Mouse (Mus musculus) megakaryocyte, adult 5-6 weeks (primary cell): ENCODE data around the gene Cd276. TPM values are rescaled to one million over a fixed set of nuclear protein-coding genes. Genes with fewer than 3 reads are reported as not detected.

Experiments
- ATAC-seq: 2 replicates; pipeline ENCODE4 v1.8.0; 2016; ENCODE audit warnings: mild to moderate bottlenecking, inconsistent platforms; ENCODE audit not compliant: poor library complexity, severe bottlenecking
- total RNA-seq, 2 experiments: library from RNA; stranded (forward) in 1 of 2; stranded (reverse) in 1 of 2; fragments of 153-499, 151-499 nt in 1 of 2; fragments of 221-1000, 200-1000 nt in 1 of 2; gene quantifications; 2 replicates each; pipeline versions ENCODE4 v1.2.3 to v1.2.4; 2015 to 2017

The Cd276 gene
- total RNA-seq, 2 experiments from 2014 or later = 0.40 TPM

GRCm38 (mm10) chr9:58517866-58518750 lies 37.1 kb downstream of the Cd276 start:
- peak; percentile 52; the same call in 1 of the 2 replicates for ATAC-seq

- ATAC-seq = no peak
These were observed 38.8 kb downstream of the Cd276 start for GRCm38 (mm10) chr9:58516480-58516879.

GRCm38 (mm10) chr9:58513749-58514148 lies 41.5 kb downstream of the Cd276 start:
- ATAC-seq = no peak

- ATAC-seq = peak; percentile 84
These were observed 44.8 kb downstream of the Cd276 start for GRCm38 (mm10) chr9:58510452-58510851.

DNA sequence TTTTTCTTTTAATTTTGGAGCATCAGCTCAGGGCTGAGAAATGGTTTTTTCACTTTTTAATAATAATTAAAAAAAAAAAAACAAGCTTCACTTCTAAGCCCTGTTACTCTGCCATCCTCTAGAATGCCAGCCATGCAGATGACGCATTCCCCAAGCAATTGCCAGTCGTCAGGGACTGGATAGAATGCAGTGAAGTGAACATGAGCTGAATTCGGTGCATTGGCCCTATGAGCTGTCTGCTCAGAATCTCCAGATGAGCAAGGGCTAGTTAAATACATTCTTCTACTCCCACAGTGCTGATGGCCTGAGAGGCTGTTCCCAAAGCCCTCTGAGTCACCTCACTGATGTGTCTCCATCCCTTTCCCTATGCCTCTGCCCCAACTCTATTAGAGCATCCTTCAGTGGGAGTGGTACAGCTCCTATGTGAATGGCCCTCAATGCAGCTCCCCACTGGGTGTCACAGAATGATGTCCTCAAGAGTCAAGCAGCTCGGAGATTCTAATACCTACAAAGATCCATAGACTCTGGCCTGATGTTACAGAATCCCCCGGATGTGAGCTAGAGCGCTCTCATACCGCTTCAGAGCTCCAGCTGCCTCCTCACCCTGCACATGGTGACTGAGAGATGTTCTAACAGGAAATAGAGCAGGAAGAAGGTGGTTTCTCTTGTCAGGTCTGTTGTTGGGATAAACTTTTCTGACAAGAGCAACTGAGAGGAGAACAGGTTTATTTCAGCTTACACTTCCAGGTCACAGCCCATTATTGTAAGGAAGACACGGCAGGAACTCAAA lies 47.8 kb downstream of the Cd276 start:
- ATAC-seq = no peak

DNA sequence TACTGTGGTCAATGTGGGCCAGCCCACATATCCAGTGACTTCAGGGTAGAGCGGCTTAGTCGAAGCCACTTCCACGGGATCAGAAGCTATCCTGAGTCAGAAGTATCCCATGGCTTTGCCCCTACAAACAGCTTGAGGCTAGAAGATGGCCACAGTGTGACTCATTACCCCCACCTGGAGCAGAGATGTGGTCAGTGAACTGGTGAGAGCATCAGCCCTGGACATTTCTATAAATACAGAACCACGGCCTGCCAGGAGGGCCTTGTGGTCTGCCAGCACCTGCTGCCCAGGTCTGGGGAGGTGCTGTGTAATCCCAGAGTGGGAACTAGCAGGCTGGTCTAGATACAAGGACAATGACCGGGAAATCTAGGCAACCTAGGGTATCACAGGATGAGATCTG lies 54.3 kb downstream of the Cd276 start:
- no peak for ATAC-seq

- no peak for ATAC-seq
These were observed 57.3 kb downstream of the Cd276 start for GRCm38 (mm10) chr9:58497942-58498341.

- no peak for ATAC-seq
These were observed 58.6 kb downstream of the Cd276 start for GRCm38 (mm10) chr9:58496470-58497182.

DNA sequence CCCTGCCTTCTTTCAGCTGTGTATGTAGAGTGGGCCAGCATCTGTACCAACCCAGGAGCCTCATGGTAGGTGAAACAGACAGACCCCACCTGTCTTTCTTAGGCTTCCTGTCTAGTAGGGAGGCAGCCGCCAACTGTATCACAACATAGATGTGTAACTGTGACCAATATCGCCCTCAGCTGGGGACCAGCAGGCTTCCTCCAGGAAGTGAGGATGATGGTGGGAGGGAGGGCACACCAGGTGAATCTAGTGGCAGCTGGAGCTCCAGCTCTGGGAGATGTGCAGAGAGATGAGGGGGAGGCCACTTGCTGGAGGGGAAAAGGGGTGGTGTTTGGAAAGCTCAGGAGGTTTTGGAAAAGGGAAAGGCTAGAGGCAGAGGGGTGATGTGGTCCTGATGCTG lies 60.2 kb downstream of the Cd276 start:
- ATAC-seq = no peak

GRCm38 (mm10) chr9:58490391-58490790 lies 64.8 kb downstream of the Cd276 start:
- ATAC-seq = no peak

GRCm38 (mm10) chr9:58489865-58490165 lies 65.4 kb downstream of the Cd276 start:
- no peak for ATAC-seq

GRCm38 (mm10) chr9:58489133-58489864 lies 65.9 kb downstream of the Cd276 start:
- ATAC-seq = no peak

DNA sequence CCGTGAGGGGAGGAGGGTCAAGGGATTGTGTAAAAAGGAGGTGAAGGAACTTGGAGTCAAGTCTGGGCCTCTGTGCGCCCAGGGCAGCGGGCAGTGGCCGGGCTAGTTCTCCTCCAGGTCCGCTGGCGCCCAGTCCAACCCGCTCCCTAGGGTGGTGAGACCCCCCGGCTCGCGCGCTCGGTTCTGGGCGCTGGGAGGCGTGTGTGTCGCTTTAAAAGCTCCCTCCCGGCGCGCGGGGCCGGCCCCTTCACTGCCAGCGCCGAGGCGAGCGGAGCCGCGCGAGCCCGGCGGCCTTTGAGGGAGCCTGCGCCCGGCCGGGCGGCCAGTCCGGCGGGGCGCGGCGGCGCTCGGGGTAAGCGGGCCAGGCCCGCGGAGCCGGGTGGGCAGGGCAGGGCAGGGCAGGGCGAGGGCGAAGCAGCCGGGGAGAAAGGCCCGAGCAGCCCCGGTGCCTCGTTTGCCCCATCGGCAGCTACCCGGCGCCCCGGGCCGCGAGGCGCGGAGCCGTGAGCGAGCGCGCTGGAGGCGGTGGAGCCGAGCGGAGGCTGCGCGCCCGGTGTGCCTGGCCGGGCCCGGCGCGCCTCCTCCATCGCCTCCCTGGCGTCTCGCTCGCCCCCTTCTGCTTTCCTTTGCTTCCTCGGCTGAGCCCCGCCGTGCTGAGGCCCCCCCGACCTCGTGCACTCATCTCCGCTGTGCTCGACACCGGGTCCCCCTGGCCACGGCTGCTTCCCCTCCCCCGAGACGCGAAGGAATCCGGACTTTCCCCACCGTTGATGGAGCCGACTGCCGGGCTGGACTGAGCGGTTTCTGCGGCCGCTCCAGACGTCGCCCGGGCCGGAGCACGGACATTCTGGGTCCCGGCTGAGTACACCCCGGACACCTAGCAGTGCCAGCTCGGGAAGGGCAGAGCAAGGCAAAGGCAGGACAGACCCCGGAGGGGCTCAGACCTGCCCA lies 67.1 kb downstream of the Cd276 start, which contains the start of gene Insyn1:
Insyn1 (plus strand) TSS at position 753 of the 951 bp plus-strand sequence.
- ATAC-seq = no peak

DNA sequence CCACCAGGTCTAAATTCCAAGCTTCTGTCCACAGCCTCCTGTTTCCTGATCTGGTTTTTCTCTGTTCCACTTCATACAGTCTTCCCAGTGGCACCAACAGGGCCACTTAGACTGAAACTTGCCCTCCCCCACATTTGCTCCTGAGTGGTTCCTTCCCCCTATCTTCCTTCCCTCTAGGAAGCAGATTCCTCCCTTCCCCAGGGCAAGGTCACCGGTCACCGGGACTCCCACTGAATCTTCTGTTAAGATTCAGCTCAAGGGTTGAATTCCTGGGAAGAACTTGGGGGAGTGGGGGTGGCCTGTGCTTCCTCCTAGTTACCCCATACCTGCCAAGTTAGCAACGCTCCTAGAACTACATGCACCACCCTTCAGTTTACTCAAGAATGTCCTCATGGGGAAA lies 68.2 kb downstream of the Cd276 start:
- no peak for ATAC-seq

Other genes starting within 250 kb of the Cd276 start
- 0.05 and 0.11 TPM in 2 replicates for gene Loxl1, start 242.3 kb downstream of the Cd276 start, total RNA-seq (2015)
- not detected in 2 replicates for gene Loxl1, start 242.3 kb downstream of the Cd276 start, total RNA-seq (2017)
- not detected in 2 replicates for gene Tbc1d21, start 185.0 kb downstream of the Cd276 start, total RNA-seq (2015)
- gene Tbc1d21, start 185.0 kb downstream of the Cd276 start, total RNA-seq (2017) = not detected in 2 replicates
- gene Insyn1, start 66.8 kb downstream of the Cd276 start, total RNA-seq (2015) = not detected in 2 replicates
- not detected in 2 replicates for gene Insyn1, start 66.8 kb downstream of the Cd276 start, total RNA-seq (2017)
- gene Nptn, start 26.8 kb upstream of the Cd276 start, total RNA-seq (2015) = 493 and 520 TPM in 2 replicates
- gene Nptn, start 26.8 kb upstream of the Cd276 start, total RNA-seq (2017) = 221 and 239 TPM in 2 replicates
- 1.5 and 2.8 TPM in 2 replicates for gene Rec114, start 188.5 kb upstream of the Cd276 start, total RNA-seq (2015)
- 1.4 TPM in 1 of 2 replicates, not detected in the other for gene Rec114, start 188.5 kb upstream of the Cd276 start, total RNA-seq (2017)